9 mouse cellular contexts compared by ENCODE assay signal in the genomic region with DNA sequence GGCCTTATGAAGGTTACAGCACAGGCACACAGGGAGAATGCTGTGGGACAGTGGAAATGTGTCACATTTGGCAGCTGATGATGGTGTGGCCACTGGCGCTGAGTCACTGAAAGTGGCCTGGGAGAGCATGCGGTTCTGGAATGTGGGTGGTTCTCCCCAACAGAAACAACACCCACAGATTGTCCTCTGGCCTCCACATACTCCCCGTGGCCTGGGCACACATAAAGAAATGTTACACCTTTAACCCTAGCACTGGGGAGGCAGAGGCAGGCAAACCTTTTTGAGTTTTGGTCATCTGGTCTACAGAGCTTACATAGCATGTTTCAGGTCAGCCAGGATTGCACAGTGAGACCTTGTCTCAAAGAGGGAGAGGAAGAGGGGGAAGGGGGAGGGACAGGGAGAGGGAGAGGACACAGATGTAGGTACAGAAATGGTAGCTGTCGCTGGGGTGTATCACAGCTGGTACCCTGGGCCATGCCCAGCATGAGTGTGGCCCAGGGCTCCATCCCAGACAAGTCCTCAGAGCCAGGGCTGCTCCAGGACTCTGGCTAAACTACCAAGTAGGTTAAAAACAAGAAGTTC.
DNase-seq lines count a peak whose midpoint lies in the region; ATAC-seq and TF ChIP-seq lines count a peak whose summit lies in the region.
"Had no signal": no experiment of that assay in that cellular context is flagged by ENCODE, and none has a peak within 500 bp of the region (broad histone marks: within the 10 kb centered on the region; RNA-seq: fewer than 3 reads in every experiment).

No protein-coding gene starts in this region.

- H3K4me2 ChIP-seq in heart, postnatal 0 days (ENCODE audit: low read depth, low read length): no peak overlapping the region
- H3K4me2 ChIP-seq in limb, embryonic 13.5 days (replicated peaks): peak overlapping the region; percentile 51

- H3K27ac ChIP-seq in heart, postnatal 0 days (ENCODE audit: low read depth): peak overlapping the region; percentile 82
- H3K27ac ChIP-seq in limb, embryonic 13.5 days: peak overlapping the region; percentile 91
- peak overlapping the region; percentile 5; the same call in 1 of the 2 replicates for H3K27ac ChIP-seq in small intestine, adult 2 months (ENCODE audit: insufficient read depth, low read depth, low read length)

- H3K27me3 ChIP-seq in heart, postnatal 0 days (ENCODE audit: control insufficient read depth, insufficient read depth, low read length): no peaks in the 10 kb centered on the region
- H3K27me3 ChIP-seq in limb, embryonic 13.5 days: no peaks in the 10 kb centered on the region
- no peaks in the 10 kb centered on the region for H3K27me3 ChIP-seq in small intestine, adult 2 months (ENCODE audit: control insufficient read depth, insufficient read depth, low read length)

- 22% methylated on average over 4 of the region's 4 CpGs for WGBS in heart, postnatal 0 days
- WGBS in limb, embryonic 13.5 days: 39% methylated on average over 4 of the region's 4 CpGs
- WGBS in small intestine, adult 2 months: 49% methylated on average over 4 of the region's 4 CpGs

- H3K4me3 ChIP-seq in heart, postnatal 0 days (ENCODE audit: low read depth, low read length): no peak overlapping the region
- no peak overlapping the region for H3K4me3 ChIP-seq in limb, embryonic 13.5 days
- no peak overlapping the region for H3K4me3 ChIP-seq in small intestine, adult 2 months (ENCODE audit: low read depth, low read length)
- H3K4me3 ChIP-seq: erythroblast, embryonic 14.5 days had no signal

- peaks cover 6% of the 10 kb centered on the region; the same call in 1 of the 2 replicates for H3K9me3 ChIP-seq in heart, postnatal 0 days (replicated peaks; ENCODE audit: control insufficient read depth, low read length)
- no peaks in the 10 kb centered on the region for H3K9me3 ChIP-seq in limb, embryonic 13.5 days

- peak; percentile 83 for ATAC-seq in heart, postnatal 0 days (ENCODE audit: insufficient read depth, low read depth)
- ATAC-seq in limb, embryonic 13.5 days (ENCODE audit: low FRiP score, low read depth): peak; percentile 36; the same call in 1 of the 2 replicates

- H3K9ac ChIP-seq in heart, postnatal 0 days (replicated peaks; ENCODE audit: low read depth, low read length): no peak overlapping the region
- no peak overlapping the region; the same call in 1 of the 2 replicates for H3K9ac ChIP-seq in limb, embryonic 13.5 days

- no peak for TF ChIP-seq POLR2A in small intestine, adult 2 months (IDR thresholded peaks at IDR 0.05; ENCODE audit: low read depth, low read length)

- peak; percentile 77 to 90 for DNase-seq in adrenal gland, adult (ENCODE audit: inconsistent age in 2 of 2, low spot score in 1 of 2)
- no peak for DNase-seq in adrenal gland, postnatal 4 days (ENCODE audit: low spot score in 2 of 2)
- peak; percentile 47 for DNase-seq in embryo, embryonic 9.5 days (ENCODE audit: extremely low spot score)
- peak; percentile 74 for DNase-seq in heart, postnatal 0 days (ENCODE audit: low spot score)
- DNase-seq in right cerebral cortex, postnatal 36 days (ENCODE audit: low spot score in 2 of 2): no peak
- DNase-seq in natural killer cell, adult 2 months (ENCODE audit: low spot score in 2 of 2): no peak

- H3K36me3 ChIP-seq in heart, postnatal 0 days (replicated peaks; ENCODE audit: control insufficient read depth, insufficient read depth, low read length): no peaks in the 10 kb centered on the region
- H3K36me3 ChIP-seq in limb, embryonic 13.5 days: no peaks in the 10 kb centered on the region
- H3K36me3 ChIP-seq in small intestine, adult 2 months (ENCODE audit: control insufficient read depth, insufficient read depth, low read length): no peaks in the 10 kb centered on the region

- TF ChIP-seq EP300 in heart, postnatal 0 days (IDR thresholded peaks at IDR 0.05; ENCODE audit: low read depth): no peak

- peaks cover 24% of the 10 kb centered on the region for H3K4me1 ChIP-seq in heart, postnatal 0 days (ENCODE audit: control insufficient read depth, insufficient read depth)
- peaks cover 18% of the 10 kb centered on the region for H3K4me1 ChIP-seq in limb, embryonic 13.5 days
- H3K4me1 ChIP-seq in small intestine, adult 2 months (ENCODE audit: control insufficient read depth, insufficient read depth, insufficient read length, low read length): peaks cover 3% of the 10 kb centered on the region; the same call in 1 of the 2 replicates

- TF ChIP-seq CTCF in heart, postnatal 0 days (IDR thresholded peaks at IDR 0.05; ENCODE audit: low read depth): no peak
- TF ChIP-seq CTCF in small intestine, adult 2 months (IDR thresholded peaks at IDR 0.05; ENCODE audit: extremely low read depth, insufficient read length, insufficient replicate concordance, low read depth, low read length): no peak

Comparison
In these comparisons a context has a peak if more than half of its experiments do, and no peak if none do; other contexts are left out.
1. DNase-seq: peak in adrenal gland, adult (2 of 2), embryo, embryonic 9.5 days (single experiment) and heart, postnatal 0 days (single experiment); none in adrenal gland, postnatal 4 days (0 of 2), right cerebral cortex, postnatal 36 days (0 of 2) and natural killer cell, adult 2 months (0 of 2).
2. H3K27ac ChIP-seq: peak in every context shown above with its lines; median percentile 91 in limb, embryonic 13.5 days; 82 in heart, postnatal 0 days; 5 in small intestine, adult 2 months.